Mouse (Mus musculus) regulatory T cell (primary cell): ENCODE measurements around the gene Cyld.

ENCODE experiments used
- in situ Hi-C: fragments of 300-600 bp; cut with MboI, MseI; formaldehyde crosslinking; loops from one replicate; pipeline ENCODE4 v1.15.1; 2025; ENCODE audit warnings: high pct_unique_total_duplicates

Gene Cyld

GRCm38 (mm10) chr8:88689151-88689550 is 7.7 kb upstream of the Cyld start:
- in situ Hi-C loops = no loop called here

GRCm38 (mm10) chr8:88689891-88690290 is 6.9 kb upstream of the Cyld start:
- in situ Hi-C loops = loop anchor here (5.0 kb wide), 1 partner anchor 403 kb away; no protein-coding TSS in a partner anchor

GRCm38 (mm10) chr8:88691342-88691948 is 5.4 kb upstream of the Cyld start:
- in situ Hi-C loops = loop anchor here (5.0 kb wide), 1 partner anchor 404 kb away; no protein-coding TSS in a partner anchor

- in situ Hi-C loops = loop anchor here (5.0 kb wide), 1 partner anchor 405 kb away; no protein-coding TSS in a partner anchor
These were observed 4.9 kb upstream of the Cyld start for GRCm38 (mm10) chr8:88691961-88692360.

- in situ Hi-C loops = loop anchor here (5.0 kb wide), 1 partner anchor 406 kb away; no protein-coding TSS in a partner anchor
These were observed 4.0 kb upstream of the Cyld start for GRCm38 (mm10) chr8:88692866-88693265.

- in situ Hi-C loops = loop anchor here (5.0 kb wide), 1 partner anchor 406 kb away; no protein-coding TSS in a partner anchor
These were observed 3.5 kb upstream of the Cyld start for GRCm38 (mm10) chr8:88693376-88693775.

- in situ Hi-C loops = loop anchor here (5.0 kb wide), 1 partner anchor 407 kb away; no protein-coding TSS in a partner anchor
These were observed 2.5 kb upstream of the Cyld start for GRCm38 (mm10) chr8:88694291-88694690.

GRCm38 (mm10) chr8:88696228-88696627 is 600 bp upstream of the Cyld start:
- in situ Hi-C loops = loop anchor here (5.0 kb wide), 2 partner anchors 59 to 334 kb away; partner anchors contain the start of genes Brd7 and Snx20

GRCm38 (mm10) chr8:88697642-88698031 is 809 bp downstream of the Cyld start:
- in situ Hi-C loops = loop anchor here (5.0 kb wide), 2 partner anchors 60 to 335 kb away; partner anchors contain the start of genes Brd7 and Snx20

- in situ Hi-C loops = loop anchor here (5.0 kb wide), 2 partner anchors 61 to 336 kb away; partner anchors contain the start of genes Brd7 and Snx20
These were observed 1.2 kb downstream of the Cyld start for GRCm38 (mm10) chr8:88698048-88698447.

- in situ Hi-C loops = no loop called here
These were observed 4.8 kb downstream of the Cyld start for GRCm38 (mm10) chr8:88701611-88702010.

GRCm38 (mm10) chr8:88702816-88703215 is 6.0 kb downstream of the Cyld start:
- in situ Hi-C loops = no loop called here

GRCm38 (mm10) chr8:88723256-88723963 is 26.6 kb downstream of the Cyld start:
- in situ Hi-C loops = no loop called here

GRCm38 (mm10) chr8:88755175-88755791 is 58.5 kb downstream of the Cyld start:
- in situ Hi-C loops = no loop called here

GRCm38 (mm10) chr8:88761980-88762379 is 65.2 kb downstream of the Cyld start:
- in situ Hi-C loops = loop anchor here (10.0 kb wide), 1 partner anchor 237 kb away; the partner anchor contains the start of gene Nkd1

GRCm38 (mm10) chr8:88771241-88771640 is 74.4 kb downstream of the Cyld start:
- in situ Hi-C loops = loop anchor here (10.0 kb wide), 1 partner anchor 1584 kb away; no protein-coding TSS in a partner anchor

GRCm38 (mm10) chr8:88774593-88775297 is 77.9 kb downstream of the Cyld start:
- in situ Hi-C loops = loop anchor here (10.0 to 25.0 kb wide), 2 partner anchors 962 to 1580 kb away; no protein-coding TSS in a partner anchor

GRCm38 (mm10) chr8:88775298-88775646 is 78.4 kb downstream of the Cyld start:
- in situ Hi-C loops = loop anchor here (10.0 to 25.0 kb wide), 2 partner anchors 963 to 1580 kb away; no protein-coding TSS in a partner anchor

GRCm38 (mm10) chr8:88780142-88780541 is 83.3 kb downstream of the Cyld start:
- in situ Hi-C loops = loop anchor here (25.0 kb wide), 1 partner anchor 968 kb away; no protein-coding TSS in a partner anchor

- in situ Hi-C loops = loop anchor here (25.0 kb wide), 1 partner anchor 969 kb away; no protein-coding TSS in a partner anchor
These were observed 84.5 kb downstream of the Cyld start for GRCm38 (mm10) chr8:88781283-88781682.

- in situ Hi-C loops = loop anchor here (25.0 kb wide), 1 partner anchor 971 kb away; no protein-coding TSS in a partner anchor
These were observed 86.9 kb downstream of the Cyld start for GRCm38 (mm10) chr8:88783722-88784121.
